Mouse (Mus musculus): ENCODE results near the gene Cdk5rap1. TPM values are rescaled to one million over a fixed set of nuclear protein-coding genes. Genes with fewer than 3 reads are reported as not detected.

The Cdk5rap1 gene
- total and polyA plus RNA-seq, 2 experiments from 2014 or later = 5.4 to 10.8 TPM

GRCm38 (mm10) chr2:154417107-154417506 lies 44.3 kb upstream of the Cdk5rap1 start:
- Histone ChIP-seq H3K36me3 (ENCODE audit: insufficient read depth, low read length) (no peaks in the 10 kb centered on the region), H3K9me3 (ENCODE audit: low read length) (no peaks in the 10 kb centered on the region), H3K27ac (ENCODE audit: low read depth, low read length) (no peak overlapping the region), H3K27me3 (ENCODE audit: insufficient read depth, low read length) (no peaks in the 10 kb centered on the region), H3K9ac (replicated peaks; ENCODE audit: low read length, poor library complexity, severe bottlenecking) (no peak overlapping the region), H3K4me1 (ENCODE audit: insufficient read depth, low read length) (no peaks in the 10 kb centered on the region), H3K4me2 (ENCODE audit: low read depth, low read length, poor library complexity, severe bottlenecking) (no peak overlapping the region), H3K4me3 (ENCODE audit: low read depth, low read length) (no peak overlapping the region)
- 4% methylated on average over 3 of the region's 3 CpGs for WGBS
- ATAC-seq (ENCODE audit: low FRiP score) (no peak), DNase-seq (ENCODE audit: low spot score) (peak; percentile 78)
- TF ChIP-seq CTCF (IDR thresholded peaks at IDR 0.05) = peak; percentile 86

GRCm38 (mm10) chr2:154412018-154412666 lies 39.3 kb upstream of the Cdk5rap1 start:
- peak; percentile 84 for TF ChIP-seq CTCF (IDR thresholded peaks at IDR 0.05)
- H3K27ac ChIP-seq (ENCODE audit: low read depth, low read length) = no peak overlapping the region
- H3K4me1 ChIP-seq (ENCODE audit: insufficient read depth, low read length) = peaks cover 1% of the 10 kb centered on the region; the same call in 1 of the 2 replicates
- no peak overlapping the region for H3K4me3 ChIP-seq (ENCODE audit: low read depth, low read length)
- H3K9ac ChIP-seq (replicated peaks; ENCODE audit: low read length, poor library complexity, severe bottlenecking) = no peak overlapping the region
- H3K4me2 ChIP-seq (ENCODE audit: low read depth, low read length, poor library complexity, severe bottlenecking) = no peak overlapping the region
- ATAC-seq (ENCODE audit: low FRiP score) = no peak
- DNase-seq (ENCODE audit: low spot score) = peak; percentile 81
- H3K27me3 ChIP-seq (ENCODE audit: insufficient read depth, low read length) = no peaks in the 10 kb centered on the region; the same call in 1 of the 2 replicates
- no peaks in the 10 kb centered on the region for H3K9me3 ChIP-seq (ENCODE audit: low read length)
- 65% methylated on average over 7 of the region's 7 CpGs for WGBS
- H3K36me3 ChIP-seq (ENCODE audit: insufficient read depth, low read length) = no peaks in the 10 kb centered on the region

GRCm38 (mm10) chr2:154410355-154410754 lies 37.5 kb upstream of the Cdk5rap1 start:
- Histone ChIP-seq H3K9me3 (ENCODE audit: low read length) (no peaks in the 10 kb centered on the region), H3K27me3 (ENCODE audit: insufficient read depth, low read length) (no peaks in the 10 kb centered on the region; the same call in 1 of the 2 replicates), H3K4me1 (ENCODE audit: insufficient read depth, low read length) (peaks cover 12% of the 10 kb centered on the region; the same call in 1 of the 2 replicates), H3K36me3 (ENCODE audit: insufficient read depth, low read length) (no peaks in the 10 kb centered on the region), H3K4me3 (ENCODE audit: low read depth, low read length) (no peak overlapping the region), H3K27ac (ENCODE audit: low read depth, low read length) (no peak overlapping the region), H3K4me2 (ENCODE audit: low read depth, low read length, poor library complexity, severe bottlenecking) (no peak overlapping the region), H3K9ac (replicated peaks; ENCODE audit: low read length, poor library complexity, severe bottlenecking) (no peak overlapping the region)
- peak; percentile 75 for DNase-seq (ENCODE audit: low spot score)
- TF ChIP-seq CTCF (IDR thresholded peaks at IDR 0.05) = no peak
- WGBS = 64% methylated on average over 2 of the region's 2 CpGs
- no peak for ATAC-seq (ENCODE audit: low FRiP score)

- Histone ChIP-seq H3K27ac (ENCODE audit: low read depth, low read length) (peak within 1 kb of the TSS; percentile 65), H3K4me2 (ENCODE audit: low read depth, low read length, poor library complexity, severe bottlenecking) (peak within 1 kb of the TSS; percentile 69), H3K4me1 (ENCODE audit: insufficient read depth, low read length) (peaks cover 12% of the 10 kb centered on the region; the same call in 1 of the 2 replicates), H3K4me3 (ENCODE audit: low read depth, low read length) (peak within 1 kb of the TSS; percentile 57), H3K27me3 (ENCODE audit: insufficient read depth, low read length) (no peaks in the 10 kb centered on the region; the same call in 1 of the 2 replicates), H3K9me3 (ENCODE audit: low read length) (no peaks in the 10 kb centered on the region), H3K9ac (replicated peaks; ENCODE audit: low read length, poor library complexity, severe bottlenecking) (peak within 1 kb of the TSS; percentile 75), H3K36me3 (ENCODE audit: insufficient read depth, low read length) (no peaks in the 10 kb centered on the region)
- peak; percentile 86 for ATAC-seq (ENCODE audit: low FRiP score)
- peak; percentile 73 for DNase-seq (ENCODE audit: low spot score)
- TF ChIP-seq CTCF (IDR thresholded peaks at IDR 0.05) = no peak
- WGBS = 2% methylated on average over 75 of the region's 84 CpGs
Observed at GRCm38 (mm10) chr2:154407643-154408445, 35.0 kb upstream of the Cdk5rap1 start, which contains the start of gene Snta1. Gene Snta1, minus strand, starts transcription at chr2:154408099.

- DNase-seq (ENCODE audit: low spot score) (no peak), ATAC-seq (ENCODE audit: low FRiP score) (no peak)
- H3K27ac ChIP-seq (ENCODE audit: low read depth, low read length) = peak overlapping the region; percentile 65
- peaks cover 12% of the 10 kb centered on the region; the same call in 1 of the 2 replicates for H3K4me1 ChIP-seq (ENCODE audit: insufficient read depth, low read length)
- H3K9me3 ChIP-seq (ENCODE audit: low read length) = no peaks in the 10 kb centered on the region
- peak overlapping the region; percentile 75 for H3K9ac ChIP-seq (replicated peaks; ENCODE audit: low read length, poor library complexity, severe bottlenecking)
- H3K4me2 ChIP-seq (ENCODE audit: low read depth, low read length, poor library complexity, severe bottlenecking) = peak overlapping the region; percentile 69
- 32% methylated on average over 11 of the region's 11 CpGs for WGBS
- no peaks in the 10 kb centered on the region; the same call in 1 of the 2 replicates for H3K27me3 ChIP-seq (ENCODE audit: insufficient read depth, low read length)
- TF ChIP-seq CTCF (IDR thresholded peaks at IDR 0.05) = no peak
- H3K4me3 ChIP-seq (ENCODE audit: low read depth, low read length) = peak overlapping the region; percentile 57
- H3K36me3 ChIP-seq (ENCODE audit: insufficient read depth, low read length) = no peaks in the 10 kb centered on the region
Observed at GRCm38 (mm10) chr2:154407063-154407642, 34.3 kb upstream of the Cdk5rap1 start.

All from midbrain, postnatal 0 days (tissue).